Mouse (Mus musculus) liver, adult 2 months (tissue): ENCODE data around the gene Itgb5.

Experiments used
- CTCF ChIP-seq: fragments of 200-500 bp; IDR thresholded peaks from 2 replicates; pipeline ENCODE4 v1.5.1; 2011; ENCODE audit warnings: low read depth, low read length, control low read depth
- POLR2A ChIP-seq: fragments of 200-500 bp; IDR thresholded peaks from 2 replicates; pipeline ENCODE4 v1.6.1; 2011; ENCODE audit warnings: low read length, control low read depth; ENCODE audit not compliant: insufficient read depth; ENCODE audit errors: extremely low read depth

DNA sequence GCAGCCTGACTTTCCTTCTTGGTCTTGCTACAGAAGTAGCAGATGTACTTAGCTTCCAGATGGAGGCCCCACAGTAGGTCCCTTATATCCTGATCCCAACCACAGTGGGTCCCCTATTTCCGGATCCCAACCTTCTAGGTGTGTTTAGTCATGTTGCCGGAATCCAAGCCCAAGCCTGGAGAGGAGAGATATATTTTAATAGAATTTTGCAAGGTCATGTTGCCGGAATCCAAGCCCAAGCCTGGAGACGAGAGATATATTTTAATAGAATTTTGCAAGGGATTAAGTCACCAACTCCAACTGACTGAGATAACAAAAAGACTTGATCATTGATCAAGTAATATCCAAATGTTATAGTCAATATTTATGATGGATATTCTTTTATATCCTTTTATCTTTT is 51.3 kb downstream of the Itgb5 start:
- no peak for TF ChIP-seq CTCF
- no peak for TF ChIP-seq POLR2A
